Mouse (Mus musculus): ENCODE results near the gene Insl6.

Insl6 gene

DNA sequence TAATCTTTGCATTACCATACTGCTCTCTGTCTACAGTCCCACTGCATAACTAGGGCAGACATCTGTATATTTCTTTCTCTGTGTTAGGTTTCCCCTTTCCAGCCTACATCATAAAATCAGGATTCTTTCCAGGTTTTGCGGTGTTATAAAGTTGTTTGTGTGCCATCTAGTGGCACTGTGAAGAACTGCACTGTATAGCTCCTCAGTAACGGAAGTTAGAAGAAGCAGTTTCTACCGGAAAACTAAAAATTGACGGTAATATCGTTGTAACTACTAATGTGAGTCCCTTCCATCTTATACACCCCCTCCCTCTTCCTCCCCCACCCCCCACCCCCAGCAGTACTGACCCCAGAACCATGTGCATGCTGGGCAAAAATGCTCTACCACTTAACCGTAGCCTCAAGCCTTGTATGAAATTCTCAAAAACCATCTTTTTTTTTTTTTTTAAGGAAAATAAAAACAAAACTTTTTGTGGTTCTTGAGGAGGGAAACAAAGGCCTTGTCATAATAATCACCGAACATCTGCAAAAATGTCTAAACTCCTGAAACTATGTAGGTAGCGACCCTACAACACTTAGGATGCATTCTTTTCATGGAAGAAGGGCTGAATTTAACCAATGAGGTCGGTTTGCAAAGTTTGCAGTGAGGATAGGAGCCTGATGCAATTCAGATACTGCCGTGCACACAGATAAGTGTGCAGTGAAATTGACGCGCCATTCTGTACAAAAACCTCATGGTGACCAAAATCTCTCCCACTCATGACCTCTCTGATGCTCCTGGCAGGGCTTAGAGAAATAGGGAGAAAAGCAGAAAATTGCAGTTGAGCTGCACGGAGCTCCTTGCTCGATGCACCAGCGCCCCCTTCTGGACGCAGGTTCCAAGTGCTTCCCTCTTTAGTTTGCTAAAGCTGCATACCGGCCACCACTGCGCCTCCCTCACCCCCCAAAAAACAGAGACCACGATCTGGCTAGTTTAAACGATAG, 30.0 kb upstream of the Insl6 start:
- peak; percentile 72 for DNase-seq

DNA sequence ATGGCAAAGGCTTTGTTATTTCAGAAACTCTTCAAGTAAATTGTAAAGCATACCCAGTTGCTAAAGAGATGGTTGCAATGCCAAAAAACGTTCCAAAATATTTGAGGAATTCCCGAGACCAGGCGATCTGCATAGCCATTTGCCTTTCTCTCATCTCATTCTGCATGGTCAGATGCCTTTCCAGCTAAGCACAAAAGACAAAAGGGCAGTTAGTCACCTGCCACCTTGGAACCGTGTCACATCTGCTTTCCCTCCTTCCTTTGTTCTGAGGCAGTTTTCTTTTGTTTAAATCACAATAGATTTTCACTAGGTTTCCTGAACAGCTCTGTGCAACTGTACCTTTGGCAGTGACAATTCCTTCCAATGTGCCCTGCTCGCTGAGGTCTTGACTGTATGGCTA, 25.8 kb upstream of the Insl6 start:
- DNase-seq: no peak

DNA sequence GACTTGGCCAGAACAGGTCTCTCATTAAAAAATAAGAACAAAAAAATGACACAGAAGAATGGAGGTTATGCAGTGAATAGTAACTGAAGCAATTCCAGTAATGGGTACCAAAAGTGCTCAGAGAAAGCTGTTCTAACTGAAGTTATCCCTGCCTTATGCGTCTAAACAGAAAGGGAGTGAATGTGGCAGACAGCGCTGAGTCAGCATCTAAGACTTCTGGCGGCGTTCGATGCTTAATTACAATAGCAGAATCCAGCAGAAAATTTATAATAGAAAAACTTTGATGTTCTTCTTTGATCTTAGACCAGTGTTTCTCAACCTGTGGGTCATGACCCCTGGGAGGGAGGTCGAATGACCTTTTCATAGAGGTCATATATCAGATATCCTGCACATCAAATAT, 20.5 kb upstream of the Insl6 start:
- DNase-seq: no peak

DNA sequence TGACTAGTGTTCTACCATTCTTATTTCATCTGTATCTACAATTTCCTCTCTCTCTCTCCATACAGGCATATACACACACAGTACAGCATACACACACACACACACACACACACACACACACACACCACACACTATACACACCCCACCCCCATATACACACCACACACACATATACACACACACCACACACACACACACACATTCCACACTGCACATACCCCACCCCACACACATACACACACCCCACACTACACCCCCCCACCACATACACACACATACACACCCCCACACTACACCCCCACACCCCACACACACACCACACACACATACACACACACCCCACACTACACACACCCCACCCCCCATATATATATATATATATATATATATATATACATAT, 19.7 kb upstream of the Insl6 start:
- no peak for DNase-seq

DNA sequence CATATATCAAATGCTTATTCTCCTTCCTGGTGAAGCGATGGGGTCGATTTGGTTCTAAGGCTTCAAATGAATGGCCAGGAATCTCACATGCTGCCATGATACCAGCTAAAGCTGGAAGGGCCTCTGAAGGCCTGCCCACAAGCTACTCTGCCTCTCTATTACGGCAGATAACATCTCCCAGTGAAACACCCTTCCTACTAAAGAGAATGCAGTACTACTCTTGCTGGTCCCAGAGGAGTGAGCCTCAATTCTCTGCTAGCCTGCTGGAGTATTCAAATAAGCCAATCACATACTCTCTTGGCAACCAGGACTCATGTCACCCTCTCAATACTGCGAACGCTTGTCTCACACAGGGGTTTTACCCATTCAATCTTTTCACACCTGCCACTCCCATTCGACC, 17.1 kb upstream of the Insl6 start:
- DNase-seq: no peak

DNA sequence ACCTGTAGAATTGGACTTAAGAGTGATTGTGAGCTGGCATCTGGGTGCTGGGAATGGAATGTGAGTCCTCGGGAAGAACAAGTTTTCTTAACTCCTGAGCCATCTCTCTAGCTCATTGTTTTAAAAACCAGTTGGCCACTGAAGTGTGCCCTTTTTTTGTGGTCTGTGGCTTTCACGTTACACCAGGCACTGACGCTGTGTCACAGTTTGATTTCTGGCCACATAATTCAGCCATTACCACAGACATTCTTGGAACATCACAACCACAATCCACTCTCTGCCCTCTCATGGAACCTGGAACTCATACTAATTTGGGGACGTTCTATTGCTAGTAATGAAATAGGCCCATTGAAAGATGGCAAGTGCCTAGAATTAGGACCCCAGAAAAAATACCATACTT, 15.9 kb upstream of the Insl6 start:
- no peak for DNase-seq

DNA sequence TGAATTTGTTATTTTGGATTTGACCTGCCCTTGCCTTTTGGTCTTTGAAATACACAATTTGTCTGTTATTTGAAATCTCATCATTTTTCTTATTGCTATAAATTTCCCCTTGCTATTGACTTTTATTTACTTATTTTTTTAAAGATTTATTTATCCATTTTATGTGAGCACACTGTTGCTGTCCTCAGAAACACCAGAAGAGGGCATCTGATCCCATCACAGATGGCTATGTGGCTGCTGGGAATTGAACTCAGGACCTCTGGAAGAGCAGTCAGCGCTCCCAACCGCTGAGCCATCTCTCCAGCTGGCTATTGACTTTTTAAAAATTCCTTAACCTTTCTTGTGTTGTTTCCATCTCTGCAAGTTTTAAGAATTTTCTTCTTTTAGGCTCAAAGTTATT, 11.5 kb upstream of the Insl6 start:
- DNase-seq: no peak

DNA sequence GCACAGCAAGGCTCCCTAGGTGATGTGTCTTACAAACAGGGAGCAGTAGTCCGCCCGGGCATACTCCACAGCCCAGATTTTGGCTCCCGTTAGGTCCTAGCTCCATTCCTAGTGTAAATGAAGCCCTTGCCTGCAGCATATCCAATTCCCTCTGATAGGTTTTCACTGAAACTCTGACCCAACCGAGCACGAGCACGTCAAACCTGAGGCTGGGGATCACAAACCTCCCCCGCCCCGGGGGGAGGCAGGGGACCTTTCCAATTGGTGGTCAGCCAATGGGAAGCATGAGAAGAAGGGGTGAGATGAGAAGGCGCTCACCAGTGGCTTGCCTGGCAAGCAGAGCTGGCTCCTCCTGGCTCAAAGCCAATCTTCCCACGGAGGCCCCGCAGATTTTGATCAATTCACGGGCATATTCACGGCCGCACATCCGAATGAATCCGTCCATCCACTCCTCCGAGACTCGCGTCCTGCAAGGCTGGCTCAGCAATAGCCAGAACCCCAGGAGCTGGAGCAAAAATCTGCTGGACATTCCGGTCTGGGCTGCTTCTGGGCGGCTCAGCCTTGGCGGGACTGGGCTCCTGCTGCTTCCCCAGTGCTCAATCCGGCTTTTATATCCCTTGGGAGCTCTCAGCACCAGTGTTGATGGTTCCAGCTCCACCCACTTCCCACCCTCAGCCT, 9.1 kb upstream of the Insl6 start, which contains the start of gene Rln1:
TSS of gene Rln1 (minus strand) at position 603 of the 678 bp plus-strand sequence.
- peak; percentile 26 for DNase-seq

DNA sequence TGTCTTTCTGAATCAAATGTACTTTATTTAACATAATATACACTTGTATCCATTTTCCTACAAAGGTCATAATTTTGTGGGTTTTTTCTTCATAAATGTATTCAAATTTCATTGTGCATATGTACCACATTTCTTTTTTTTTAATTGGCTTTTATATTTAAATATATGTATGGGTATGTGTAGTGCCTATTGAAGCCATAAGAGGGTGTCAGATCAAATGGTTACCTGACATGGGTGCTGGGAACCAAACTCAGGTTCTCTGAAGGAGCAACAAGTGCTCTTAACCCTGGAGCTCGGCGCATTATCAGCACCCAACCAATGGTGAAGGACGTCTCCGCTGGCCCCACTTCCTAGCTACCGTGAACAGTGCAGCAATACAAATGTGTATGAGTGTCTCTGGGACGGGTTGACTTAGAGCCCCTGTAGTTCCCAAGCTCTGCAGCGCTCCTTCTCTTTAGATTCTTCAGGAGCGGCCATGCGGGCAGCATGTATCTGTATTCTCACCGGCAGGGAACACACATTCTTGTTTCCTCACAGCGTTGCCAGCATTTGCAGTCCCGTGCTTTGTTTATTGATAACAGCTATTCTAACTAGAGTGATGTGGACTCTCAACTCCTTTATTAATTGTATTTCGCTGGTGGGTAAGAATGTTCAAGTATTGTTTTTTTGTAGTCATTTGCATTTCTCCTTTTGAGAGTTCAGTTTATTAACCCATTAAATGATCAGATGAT, 1.8 kb upstream of the Insl6 start:
- no peak for DNase-seq

DNA sequence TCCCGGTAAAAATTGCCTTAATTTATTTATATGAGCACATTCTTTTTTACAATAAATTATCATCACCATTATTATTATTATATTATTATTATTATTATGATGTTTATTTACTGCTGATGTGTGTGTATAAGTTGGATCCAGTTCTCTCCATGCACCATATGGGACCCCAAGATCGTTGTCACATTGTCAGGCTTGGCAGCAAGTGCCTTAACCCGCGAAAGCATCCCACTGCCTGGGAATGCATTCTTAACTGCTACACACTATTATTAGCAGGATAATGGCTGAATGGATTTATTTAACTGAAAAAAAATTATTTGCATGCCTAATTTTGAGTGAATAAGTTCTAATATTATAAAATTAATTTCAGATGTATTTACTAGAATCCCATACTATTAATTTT, 1.2 kb upstream of the Insl6 start:
- no peak for DNase-seq

DNA sequence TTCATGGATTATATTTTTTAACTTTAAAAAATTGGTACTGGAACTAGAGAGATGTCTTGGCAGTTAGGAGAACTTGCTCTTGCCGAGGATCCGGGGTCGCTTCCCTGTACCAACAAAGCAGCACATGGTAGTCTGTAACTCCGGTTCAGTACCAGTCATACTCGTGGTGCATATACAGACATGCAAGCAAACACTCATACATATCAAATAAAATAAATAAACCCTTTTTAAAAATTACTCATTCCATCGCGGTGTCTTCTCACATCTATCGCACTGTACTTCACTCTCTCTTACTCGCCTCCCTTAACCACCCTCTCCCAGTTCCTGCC, 660 bp upstream of the Insl6 start:
- DNase-seq: no peak

DNA sequence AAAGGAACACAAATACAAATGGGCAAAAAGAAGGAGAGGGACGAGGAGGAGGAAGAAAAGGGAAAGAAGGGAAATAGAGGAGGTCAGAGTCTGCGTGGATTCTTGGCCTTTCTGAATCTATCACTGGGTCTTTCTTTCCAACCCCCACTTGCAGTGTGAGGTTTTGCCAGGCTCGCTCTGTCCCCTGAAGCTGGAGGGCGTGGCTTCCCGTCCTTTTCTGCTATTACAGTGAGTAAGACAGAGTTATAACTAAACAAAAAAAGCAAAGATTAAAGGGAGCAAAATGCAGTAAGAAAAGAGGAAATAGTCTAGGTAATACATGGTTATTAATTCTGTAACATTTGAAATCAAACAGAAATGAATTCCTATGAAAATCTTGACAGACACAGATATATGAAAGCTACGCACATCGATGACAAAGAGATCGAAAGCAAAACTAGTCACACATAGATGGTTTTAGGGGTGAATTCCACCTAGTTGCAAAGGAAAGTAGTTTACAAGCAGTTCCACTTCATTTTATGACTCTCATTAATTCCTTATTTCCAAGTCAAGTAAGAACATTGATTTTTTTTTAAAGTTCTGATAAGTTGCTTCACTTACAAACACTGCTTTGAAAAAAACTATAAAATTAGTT, 1.6 kb downstream of the Insl6 start:
- DNase-seq: no peak

DNA sequence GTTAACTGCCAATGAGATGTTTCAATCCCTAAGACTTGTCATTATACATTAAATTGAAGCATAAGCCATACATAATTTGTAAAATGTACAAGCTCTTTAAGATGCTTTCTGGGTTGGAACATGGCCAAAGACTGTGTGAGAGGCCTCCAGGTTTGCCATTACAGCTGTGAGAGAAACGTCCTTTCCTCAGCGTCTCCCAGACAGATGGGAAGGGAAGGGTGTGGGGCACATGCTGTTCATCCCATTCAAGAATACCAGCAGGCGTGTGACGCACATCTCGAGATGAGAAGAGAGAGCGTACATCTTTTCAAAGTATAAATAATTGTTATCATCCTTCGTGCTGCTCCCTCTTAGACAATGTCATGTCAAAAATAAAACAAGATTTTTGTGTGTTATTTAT, 12.5 kb downstream of the Insl6 start:
- DNase-seq: no peak

DNA sequence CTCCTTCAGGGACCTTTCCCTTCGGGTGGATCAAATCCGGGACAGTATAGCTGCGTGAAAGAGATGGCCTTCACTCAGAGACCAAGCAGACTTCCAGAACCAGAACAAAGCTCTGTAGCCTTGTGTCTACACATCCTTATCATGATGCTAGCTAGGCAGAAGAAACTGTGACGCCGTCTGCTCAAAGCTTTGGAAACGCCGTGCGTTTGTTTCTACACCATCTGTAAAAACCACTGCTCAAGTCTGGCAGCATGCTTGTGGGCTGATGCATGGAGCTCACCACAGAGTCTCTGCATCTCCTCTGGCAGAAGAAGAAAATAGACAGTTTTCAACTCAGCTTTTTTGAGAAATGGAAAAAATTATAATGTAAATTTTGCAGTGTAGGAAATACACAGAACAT, 13.4 kb downstream of the Insl6 start:
- DNase-seq: no peak

DNA sequence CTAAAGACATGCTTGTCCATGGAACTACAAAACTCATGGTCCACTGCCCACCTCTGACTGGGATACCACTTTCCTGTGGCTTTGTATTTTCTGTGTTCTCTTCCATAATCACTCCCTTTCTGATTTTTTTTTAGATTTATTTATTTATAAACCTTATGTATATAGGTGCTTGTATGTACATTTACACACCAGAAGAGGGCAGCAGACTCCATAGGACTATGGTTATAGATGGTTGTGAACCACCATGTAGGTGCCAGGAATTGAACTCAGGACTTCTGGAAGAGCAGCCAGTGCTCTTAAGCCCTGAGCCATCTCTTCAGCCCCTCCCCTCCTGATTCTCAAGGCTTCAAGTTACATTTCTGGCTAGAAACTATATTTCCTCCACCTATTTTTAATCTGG, 16.3 kb downstream of the Insl6 start:
- DNase-seq: no peak

DNA sequence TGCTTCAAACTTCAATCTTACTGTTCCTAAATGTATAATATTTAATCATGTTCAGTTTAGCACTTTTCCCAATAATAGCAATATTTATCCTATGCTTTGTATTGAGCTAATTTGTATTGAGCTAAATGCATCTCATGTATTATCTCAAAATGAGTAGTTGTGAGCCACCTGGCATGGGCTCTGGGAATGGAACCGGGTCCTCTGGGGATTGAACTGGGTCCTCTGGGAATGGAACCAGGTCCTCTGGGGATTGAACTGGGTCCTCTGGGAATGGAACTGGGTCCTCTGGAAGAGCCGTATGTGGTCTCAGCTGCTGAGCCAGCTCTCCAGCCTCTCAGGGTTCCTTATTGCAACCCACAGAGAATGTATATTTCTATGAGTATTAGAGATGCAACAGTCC, 23.0 kb downstream of the Insl6 start:
- no peak for DNase-seq

DNA sequence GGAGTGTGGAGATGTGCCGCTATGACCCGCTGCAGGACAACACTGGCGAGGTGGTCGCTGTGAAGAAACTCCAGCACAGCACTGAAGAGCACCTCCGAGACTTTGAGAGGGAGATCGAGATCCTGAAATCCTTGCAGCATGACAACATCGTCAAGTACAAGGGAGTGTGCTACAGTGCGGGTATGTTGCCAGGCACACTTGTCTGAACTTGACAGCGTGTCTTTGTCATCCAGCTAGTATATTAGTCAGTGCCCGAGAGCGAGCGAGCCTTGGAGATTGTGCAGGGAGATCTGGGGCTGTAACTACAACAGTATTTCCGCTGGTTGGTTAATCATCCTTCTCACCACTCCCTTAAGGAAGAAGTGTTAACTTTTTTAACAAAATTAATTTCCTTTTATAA, 24.2 kb downstream of the Insl6 start:
- no peak for DNase-seq

DNA sequence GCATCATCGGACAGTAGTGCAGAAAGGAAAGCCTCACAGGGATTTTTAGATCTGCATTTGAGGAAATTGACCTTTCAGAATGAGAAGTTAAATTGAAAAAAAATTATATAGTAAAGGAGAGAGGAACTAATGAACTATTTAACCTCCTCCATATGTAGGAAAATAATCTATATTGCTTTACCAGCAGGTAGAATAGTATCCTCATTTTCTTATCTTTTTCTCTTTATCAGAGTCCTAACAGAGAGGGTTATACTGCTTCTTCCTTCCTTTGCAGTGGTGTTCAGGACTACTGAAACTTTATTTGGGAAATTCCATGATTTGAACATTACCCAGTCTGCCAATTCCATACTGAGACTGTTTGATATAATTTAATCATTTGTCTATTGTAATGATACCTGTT, 27.8 kb downstream of the Insl6 start:
- no peak for DNase-seq

DNA sequence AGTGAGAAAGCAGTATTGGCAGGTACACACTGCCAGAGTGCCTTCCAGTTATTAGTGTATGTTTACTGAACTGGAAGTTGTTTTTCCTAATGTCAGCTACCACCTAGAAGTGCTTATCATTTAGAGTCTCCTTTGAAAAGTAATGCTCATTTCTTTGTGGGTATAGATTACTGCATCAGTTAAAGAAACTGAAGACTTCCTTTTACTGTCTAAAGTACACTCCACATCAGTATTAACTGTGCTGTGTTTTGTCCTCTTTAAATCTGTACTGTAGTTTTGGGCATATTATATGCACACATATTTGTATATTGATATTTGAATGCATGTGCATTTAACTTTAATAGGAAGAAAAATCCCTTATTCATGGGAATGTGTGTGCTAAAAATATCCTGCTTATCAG, 29.0 kb downstream of the Insl6 start:
- DNase-seq: no peak

DNA sequence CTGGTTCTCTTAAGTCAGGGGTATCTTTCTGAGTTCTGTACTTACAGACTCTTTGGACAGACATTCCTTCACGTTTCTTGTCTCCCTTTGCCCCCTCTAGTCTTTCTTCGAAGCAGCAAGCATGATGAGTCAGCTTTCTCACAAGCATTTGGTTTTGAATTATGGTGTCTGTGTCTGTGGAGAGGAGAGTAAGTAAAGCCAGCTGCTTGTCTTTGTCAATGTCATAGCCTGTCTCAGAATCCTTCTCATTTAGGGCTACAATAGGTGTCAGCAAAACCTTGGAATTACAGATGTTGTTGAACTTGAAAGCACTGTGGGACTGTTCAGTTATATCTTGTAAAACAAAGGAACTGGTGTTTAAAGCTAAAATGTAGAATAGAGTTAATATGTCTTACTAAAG, 30.4 kb downstream of the Insl6 start:
- DNase-seq: no peak

DNA sequence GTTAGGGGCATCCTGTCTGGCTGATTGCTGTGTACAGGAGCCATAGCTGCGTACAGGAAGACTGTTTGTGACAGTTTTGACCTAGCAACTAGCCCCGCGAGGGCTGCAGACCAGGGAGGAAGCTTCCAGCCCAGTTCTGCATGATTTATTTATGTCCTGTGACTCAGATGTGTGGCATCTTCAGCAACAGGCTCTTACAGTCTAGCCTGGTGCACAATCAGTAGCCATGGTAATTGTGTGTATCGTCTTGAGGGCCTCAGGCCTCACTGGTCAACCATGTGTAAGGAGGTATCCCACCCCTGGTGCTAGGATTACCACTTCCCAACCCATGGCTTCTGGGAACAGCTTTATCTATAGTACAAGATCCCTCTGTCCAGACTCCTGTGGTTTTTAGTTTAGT, 32.6 kb downstream of the Insl6 start:
- DNase-seq: no peak

DNA sequence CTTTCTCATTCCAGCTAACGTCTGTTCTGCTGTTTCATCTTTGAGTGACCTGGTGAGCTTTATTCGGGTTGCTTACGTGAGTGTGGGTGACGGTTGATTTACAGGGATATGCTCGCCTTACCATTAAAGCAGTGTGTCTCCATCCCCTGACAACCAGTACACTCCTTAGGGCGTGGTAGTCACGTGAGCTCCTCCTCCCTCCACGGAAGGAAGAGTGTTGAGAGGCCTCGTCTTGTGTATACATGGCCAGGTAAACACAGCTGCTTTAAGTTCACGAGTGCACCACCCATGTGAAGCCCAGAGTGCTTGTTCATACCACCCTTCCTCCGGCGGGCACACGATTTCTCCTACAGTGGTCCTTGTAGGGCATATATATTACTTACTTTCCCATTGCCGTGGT, 33.6 kb downstream of the Insl6 start:
- no peak for DNase-seq

DNA sequence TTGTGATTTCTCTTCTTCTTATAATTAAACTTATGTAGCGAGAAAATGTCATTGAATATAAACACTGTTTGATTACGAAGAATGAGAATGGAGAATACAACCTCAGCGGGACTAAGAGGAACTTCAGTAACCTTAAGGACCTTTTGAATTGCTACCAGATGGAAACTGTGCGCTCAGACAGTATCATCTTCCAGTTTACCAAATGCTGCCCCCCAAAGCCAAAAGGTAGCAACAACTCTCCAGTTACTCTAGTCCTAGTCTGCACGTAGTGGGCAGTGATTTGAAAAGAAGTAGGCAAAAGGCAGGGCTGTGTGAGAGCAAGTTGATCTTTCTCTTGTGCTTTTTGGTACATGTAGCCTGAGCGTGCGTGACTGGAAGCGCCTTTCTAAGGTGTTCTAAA, 37.3 kb downstream of the Insl6 start:
- DNase-seq: no peak

All from cerebellum, adult 11-12 months (tissue).